Mouse (Mus musculus) forebrain, embryonic 11.5 days (tissue): ENCODE measurements around the gene Fes. TPM values are rescaled to one million over a fixed set of nuclear protein-coding genes. Genes with fewer than 3 reads are reported as not detected.

ENCODE experiments used
- ATAC-seq: fragments of 200-750 bp; cut with Nextera tagmentation; replicated peaks from 2 replicates; pipeline ENCODE4 v1.8.0; 2017; ENCODE audit warnings: moderate TSS enrichment; ENCODE audit not compliant: low FRiP score
- DNase-seq: peaks from one replicate; pipeline ENCODE4 v3.0.0-alpha.2; 2017; ENCODE audit warnings: low spot score
- H3K27ac ChIP-seq: fragments of 300-500 bp; sonication (generic); 2 replicates; pipeline ENCODE4 v1.5.1; 2014; ENCODE audit warnings: low read depth, low read length
- H3K27me3 ChIP-seq: fragments of 300-500 bp; sonication (generic); 2 replicates; pipeline ENCODE4 v1.6.1; 2014; ENCODE audit warnings: mild to moderate bottlenecking, low read length, mixed read lengths; ENCODE audit not compliant: control insufficient read depth, insufficient read depth
- H3K36me3 ChIP-seq: fragments of 300-500 bp; sonication (generic); 2 replicates; pipeline ENCODE4 v1.6.1; 2014; ENCODE audit warnings: mild to moderate bottlenecking, low read length, moderate library complexity, mixed read lengths; ENCODE audit not compliant: control insufficient read depth, insufficient read depth
- H3K4me1 ChIP-seq: fragments of 300-500 bp; sonication (generic); replicated peaks from 2 replicates; pipeline ENCODE4 v1.6.1; 2014; ENCODE audit warnings: low read length, mixed read lengths; ENCODE audit not compliant: control insufficient read depth, insufficient read depth
- H3K4me2 ChIP-seq: fragments of 300-500 bp; sonication (generic); 2 replicates; pipeline ENCODE4 v1.6.1; 2014; ENCODE audit warnings: low read depth, mild to moderate bottlenecking, low read length, moderate library complexity, mixed read lengths; ENCODE audit not compliant: severe bottlenecking
- H3K4me3 ChIP-seq: fragments of 300-500 bp; sonication (generic); 2 replicates; pipeline ENCODE4 v1.5.1; 2014; ENCODE audit warnings: low read depth, low read length
- H3K9ac ChIP-seq: fragments of 300-500 bp; sonication (generic); 2 replicates; pipeline ENCODE4 v1.6.1; 2014; ENCODE audit warnings: low read length
- H3K9me3 ChIP-seq: fragments of 300-500 bp; sonication (generic); 2 replicates; pipeline ENCODE4 v1.6.1; 2016; ENCODE audit warnings: low read length, mixed read lengths; ENCODE audit not compliant: control insufficient read depth
- WGBS: fragments of 180-500 bp; shearing (Covaris S2); extraction: QIAGEN DNeasy Blood & Tissue Kit; methylation state at CpG from one replicate; pipeline ENCODE4 v1.1.7; 2014; 5-methylcytosine and 5-hydroxymethylcytosine counted together
- polyA plus RNA-seq: library from polyadenylated mRNA; unstranded; fragments of >200 nt; fragmentation: Nextera tagmentation; extraction: Ambion mirVana; gene quantifications from 2 replicates; pipeline ENCODE4 v1.2.1, GENCODE M21; 2014

The Fes gene
- polyA plus RNA-seq, 1 experiment from 2014 or later: 7.7 TPM

DNA sequence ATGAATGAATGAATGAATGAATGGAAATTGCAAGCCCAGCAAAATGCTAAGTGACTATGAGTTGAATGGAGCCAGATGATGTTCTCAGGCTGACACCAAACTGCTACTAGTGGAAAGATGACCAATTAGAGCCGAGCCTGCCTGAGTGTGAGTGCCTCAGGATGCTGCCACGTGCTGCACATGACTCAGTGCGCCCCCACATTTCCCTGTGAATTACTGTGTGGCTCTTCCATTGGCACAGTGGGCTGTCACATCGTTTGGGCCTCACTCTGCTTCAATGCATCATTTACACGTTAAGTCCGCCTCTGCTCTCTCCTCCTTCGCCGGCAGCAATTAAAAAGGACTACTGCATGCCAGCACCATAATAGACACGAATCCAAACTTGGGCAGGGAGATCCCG lies 24.5 kb upstream of the Fes start:
- H3K9me3 ChIP-seq: no peaks in the 10 kb centered on the region
- ATAC-seq (no peak), DNase-seq (no peak)
- no peaks in the 10 kb centered on the region for H3K27me3 ChIP-seq
- no peak overlapping the region for H3K4me2 ChIP-seq
- H3K36me3 ChIP-seq: no peaks in the 10 kb centered on the region
- H3K4me3 ChIP-seq: no peak overlapping the region
- no peaks in the 10 kb centered on the region for H3K4me1 ChIP-seq
- 71% methylated on average over 10 of the region's 10 CpGs for WGBS
- no peak overlapping the region for H3K27ac ChIP-seq
- H3K9ac ChIP-seq: no peak overlapping the region

DNA sequence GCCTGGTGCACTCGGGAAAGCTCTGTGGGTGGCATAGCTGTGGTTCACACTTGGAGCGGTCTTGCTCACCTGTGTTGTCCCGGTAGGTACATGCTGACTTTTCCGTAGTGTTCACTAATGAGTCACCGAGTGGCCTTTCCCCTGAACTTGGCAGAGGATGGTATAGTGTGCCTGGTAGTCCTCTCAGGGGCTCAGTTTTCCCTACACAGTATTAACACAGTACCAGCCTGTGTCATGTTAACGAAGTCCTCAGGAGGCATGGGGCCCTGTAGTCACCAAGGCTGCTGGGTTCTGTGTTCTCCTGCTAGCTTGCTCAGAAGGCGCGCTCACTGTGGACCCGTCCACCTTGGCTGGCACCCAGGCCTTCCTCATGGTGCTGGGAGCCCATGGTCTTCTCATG lies 22.6 kb upstream of the Fes start:
- 83% methylated on average over 9 of the region's 9 CpGs for WGBS
- H3K27me3 ChIP-seq: no peaks in the 10 kb centered on the region

DNA sequence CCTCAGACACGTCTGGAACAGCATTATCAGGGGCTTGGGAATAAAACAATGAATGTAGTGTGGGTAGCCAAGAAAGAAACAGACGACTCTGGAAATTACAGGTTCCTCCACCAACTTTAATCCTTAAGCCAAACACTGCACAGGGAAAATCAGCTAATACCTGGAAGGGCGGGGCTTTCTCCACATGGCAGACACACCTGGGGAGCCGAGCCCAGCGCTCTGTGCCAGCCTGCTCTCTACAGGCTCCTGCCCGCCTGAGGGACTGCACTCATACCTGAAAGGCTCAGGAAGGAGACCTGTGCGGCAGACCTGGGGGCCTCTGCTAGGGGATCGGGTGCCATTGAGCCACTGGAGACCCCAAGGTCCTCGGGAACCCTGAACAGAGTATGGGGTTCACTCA lies 20.0 kb upstream of the Fes start:
- no peak for ATAC-seq
- peaks cover 5% of the 10 kb centered on the region for H3K27me3 ChIP-seq
- DNase-seq: no peak
- no peaks in the 10 kb centered on the region for H3K4me1 ChIP-seq
- H3K27ac ChIP-seq: no peak overlapping the region
- H3K36me3 ChIP-seq: no peaks in the 10 kb centered on the region
- no peak overlapping the region for H3K9ac ChIP-seq
- WGBS: 76% methylated on average over 9 of the region's 9 CpGs
- H3K4me2 ChIP-seq: no peak overlapping the region
- H3K4me3 ChIP-seq: no peak overlapping the region
- H3K9me3 ChIP-seq: no peaks in the 10 kb centered on the region

More for the DNA sequence above, 22.6 kb upstream of the Fes start:
- Histone ChIP-seq H3K4me3 (no peak overlapping the region), H3K9ac (no peak overlapping the region), H3K36me3 (no peaks in the 10 kb centered on the region), H3K9me3 (no peaks in the 10 kb centered on the region), H3K4me2 (no peak overlapping the region), H3K27ac (no peak overlapping the region), H3K4me1 (no peaks in the 10 kb centered on the region)
- ATAC-seq (no peak), DNase-seq (no peak)

DNA sequence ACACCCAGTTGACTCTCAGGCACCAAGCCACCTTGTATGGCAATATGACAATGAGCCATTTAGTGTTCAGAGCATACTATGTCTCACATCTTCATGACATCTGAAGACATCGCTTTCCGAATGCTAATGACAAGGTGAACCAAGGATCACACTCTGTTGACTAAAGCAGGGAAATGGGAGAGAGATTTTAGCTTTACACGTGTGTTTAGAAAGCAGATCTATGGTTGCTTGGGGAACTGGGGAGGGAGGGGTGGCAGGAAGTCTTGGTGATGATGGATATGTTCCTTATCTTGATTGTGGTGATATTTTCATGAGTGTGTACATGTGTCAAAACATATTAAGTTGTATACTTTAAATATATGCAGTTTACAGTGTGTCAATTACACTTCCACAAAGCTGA lies 18.4 kb upstream of the Fes start:
- DNase-seq: no peak
- H3K4me2 ChIP-seq: no peak overlapping the region
- no peaks in the 10 kb centered on the region for H3K36me3 ChIP-seq
- peaks cover 5% of the 10 kb centered on the region for H3K27me3 ChIP-seq
- peaks cover 5% of the 10 kb centered on the region for H3K4me1 ChIP-seq
- no peaks in the 10 kb centered on the region for H3K9me3 ChIP-seq
- no peak overlapping the region for H3K27ac ChIP-seq
- 89% methylated on average over 3 of the region's 3 CpGs for WGBS
- H3K4me3 ChIP-seq: no peak overlapping the region
- H3K9ac ChIP-seq: no peak overlapping the region
- ATAC-seq: no peak

DNA sequence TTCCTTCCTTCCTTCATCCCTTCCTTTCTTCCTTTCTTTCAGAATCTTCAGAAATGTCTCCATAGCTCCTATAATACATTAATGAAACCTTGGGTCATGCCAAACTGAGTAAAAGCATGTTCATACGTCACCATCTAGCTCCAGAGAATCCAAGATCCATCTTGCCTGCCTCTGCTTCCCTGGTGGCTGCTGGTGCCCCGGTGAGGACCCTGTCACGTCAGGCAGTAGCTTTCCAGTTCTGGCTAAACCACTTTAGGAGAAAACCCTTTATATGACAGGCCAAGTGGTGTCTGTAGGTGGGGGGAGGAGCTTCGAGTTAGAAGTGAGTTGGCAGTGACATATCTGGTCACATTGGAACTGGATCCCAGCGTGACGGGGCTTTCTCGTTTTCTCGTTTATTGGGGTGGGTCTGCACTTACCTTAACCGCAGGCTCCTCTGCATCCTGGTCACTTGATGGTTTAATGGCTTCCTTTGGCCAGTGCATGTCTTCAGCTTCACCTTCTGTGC lies 17.5 kb upstream of the Fes start, which contains the start of gene Furin:
Gene Furin, minus strand, starts transcription at position 249 of the 508 bp plus-strand sequence.
- 77% methylated on average over 9 of the region's 9 CpGs for WGBS
- Histone ChIP-seq H3K4me2 (no peak within 1 kb of the TSS), H3K4me1 (peaks cover 9% of the 10 kb centered on the region), H3K36me3 (no peaks in the 10 kb centered on the region), H3K27ac (no peak within 1 kb of the TSS), H3K27me3 (peaks cover 5% of the 10 kb centered on the region), H3K9ac (no peak within 1 kb of the TSS), H3K4me3 (no peak within 1 kb of the TSS), H3K9me3 (no peaks in the 10 kb centered on the region)
- DNase-seq: no peak
- ATAC-seq: no peak

DNA sequence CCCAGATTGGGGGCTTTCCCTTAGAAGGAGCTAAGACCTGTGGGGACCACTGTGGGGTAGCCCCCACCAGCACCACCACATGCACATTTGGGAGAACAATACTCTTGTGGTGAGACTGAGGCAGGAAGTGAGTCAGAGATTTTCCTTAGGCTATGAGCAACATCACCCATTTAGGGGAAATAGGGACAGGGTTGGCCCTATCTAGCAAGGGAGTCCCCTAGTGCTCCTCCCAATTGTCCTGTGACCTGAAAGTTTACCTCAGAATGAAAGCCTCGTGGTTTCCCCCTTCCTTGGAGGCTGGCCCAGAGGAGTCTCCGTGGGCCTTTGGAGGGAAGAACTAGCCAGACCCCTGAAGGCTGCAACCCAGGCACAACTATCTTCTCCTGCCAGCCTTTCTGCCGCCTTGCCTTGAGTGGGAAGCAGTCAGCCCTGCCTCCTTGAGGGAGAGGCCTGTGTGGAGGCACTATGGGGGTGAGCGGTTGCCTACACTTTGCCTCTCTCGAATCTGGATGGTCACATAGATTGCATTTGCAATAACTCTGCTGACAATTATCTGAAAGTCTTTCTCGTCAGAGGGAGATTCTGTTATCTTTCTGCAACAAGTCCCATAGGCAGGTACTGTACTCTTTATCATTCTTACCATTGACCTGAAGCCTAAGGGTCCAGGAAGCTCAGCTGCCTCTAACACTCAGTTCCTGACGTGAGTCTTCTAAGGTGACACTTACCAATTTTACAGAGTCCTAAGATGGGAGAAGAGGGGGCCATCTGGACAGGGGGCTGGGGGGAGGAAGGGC lies 16.6 kb upstream of the Fes start:
- H3K9me3 ChIP-seq: no peaks in the 10 kb centered on the region
- DNase-seq (no peak), ATAC-seq (no peak)
- peaks cover 14% of the 10 kb centered on the region for H3K4me1 ChIP-seq
- 59% methylated on average over 7 of the region's 7 CpGs for WGBS
- H3K27me3 ChIP-seq: peaks cover 5% of the 10 kb centered on the region
- no peak overlapping the region for H3K4me2 ChIP-seq
- no peak overlapping the region for H3K27ac ChIP-seq
- no peak overlapping the region for H3K4me3 ChIP-seq
- H3K9ac ChIP-seq: no peak overlapping the region
- H3K36me3 ChIP-seq: no peaks in the 10 kb centered on the region

DNA sequence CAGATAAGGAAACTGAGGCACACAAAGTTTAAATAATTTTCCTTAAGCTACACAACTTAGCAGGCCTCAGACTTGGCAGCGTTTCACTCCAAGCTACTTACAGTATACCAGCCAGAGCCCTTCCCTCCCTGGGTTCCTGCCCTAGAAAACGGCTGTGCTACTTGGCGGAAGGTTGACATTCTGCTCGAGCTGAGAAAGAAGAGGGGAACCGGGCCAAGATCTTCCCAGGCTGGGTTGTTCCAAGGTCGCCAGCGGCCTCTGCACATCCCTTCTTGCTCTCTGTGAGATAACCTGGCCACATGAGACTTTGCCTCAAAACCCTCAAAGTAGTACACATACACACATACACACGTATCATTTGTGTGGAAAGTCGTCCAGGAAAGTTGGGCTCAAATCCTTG lies 15.8 kb upstream of the Fes start:
- ATAC-seq (no peak), DNase-seq (no peak)
- Histone ChIP-seq H3K9me3 (no peaks in the 10 kb centered on the region), H3K4me1 (peaks cover 14% of the 10 kb centered on the region), H3K4me3 (no peak overlapping the region), H3K27ac (no peak overlapping the region), H3K36me3 (no peaks in the 10 kb centered on the region), H3K4me2 (no peak overlapping the region), H3K9ac (no peak overlapping the region), H3K27me3 (peaks cover 5% of the 10 kb centered on the region)
- 66% methylated on average over 9 of the region's 9 CpGs for WGBS

DNA sequence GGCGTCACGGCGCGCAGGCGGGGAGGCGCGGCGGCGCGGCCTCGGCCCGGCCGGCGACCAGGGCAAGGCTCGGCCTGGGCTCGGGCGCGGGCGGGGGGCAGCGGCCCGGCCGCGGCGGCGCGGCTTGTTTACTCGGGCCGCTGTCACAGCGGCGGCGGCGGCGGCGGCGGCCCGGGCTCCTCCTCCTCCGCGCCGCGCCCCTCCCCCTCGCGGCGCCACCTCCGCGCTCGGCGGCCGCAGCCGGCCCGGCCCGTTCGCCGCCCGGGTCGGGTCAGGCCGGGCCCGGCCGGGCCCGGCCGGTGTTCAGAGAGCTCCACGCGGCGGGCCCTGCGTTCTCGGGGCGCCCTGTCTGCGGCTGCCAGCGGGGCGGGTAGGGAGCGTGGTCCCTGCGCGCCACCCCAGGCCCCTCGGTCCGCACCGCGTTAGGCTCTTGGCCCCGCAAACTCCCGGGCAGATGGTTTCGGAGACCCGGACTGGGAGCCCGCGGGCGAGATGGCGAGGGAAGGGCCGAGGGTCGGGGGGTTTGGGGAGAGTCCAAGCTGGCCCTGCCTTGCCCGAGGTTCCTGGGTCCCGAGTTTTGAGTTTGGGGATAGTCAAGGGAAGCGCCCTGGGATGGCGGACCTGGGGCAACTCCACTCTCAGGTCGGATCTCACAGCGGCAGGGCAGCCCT lies 15.0 kb upstream of the Fes start:
- no peaks in the 10 kb centered on the region for H3K36me3 ChIP-seq
- no peaks in the 10 kb centered on the region for H3K9me3 ChIP-seq
- peak; percentile 64 for ATAC-seq
- peaks cover 14% of the 10 kb centered on the region for H3K4me1 ChIP-seq
- H3K9ac ChIP-seq: peak overlapping the region; percentile 89
- DNase-seq: peak; percentile 84
- peak overlapping the region; percentile 98 for H3K4me2 ChIP-seq
- peaks cover 5% of the 10 kb centered on the region for H3K27me3 ChIP-seq
- WGBS: under 1% methylated on average over 49 of the region's 92 CpGs
- peak overlapping the region; percentile 89 for H3K4me3 ChIP-seq
- H3K27ac ChIP-seq: peak overlapping the region; percentile 31; the same call in 1 of the 2 replicates
